Mouse (Mus musculus): ENCODE measurements around the gene Cldn10.

Cldn10 gene

DNA sequence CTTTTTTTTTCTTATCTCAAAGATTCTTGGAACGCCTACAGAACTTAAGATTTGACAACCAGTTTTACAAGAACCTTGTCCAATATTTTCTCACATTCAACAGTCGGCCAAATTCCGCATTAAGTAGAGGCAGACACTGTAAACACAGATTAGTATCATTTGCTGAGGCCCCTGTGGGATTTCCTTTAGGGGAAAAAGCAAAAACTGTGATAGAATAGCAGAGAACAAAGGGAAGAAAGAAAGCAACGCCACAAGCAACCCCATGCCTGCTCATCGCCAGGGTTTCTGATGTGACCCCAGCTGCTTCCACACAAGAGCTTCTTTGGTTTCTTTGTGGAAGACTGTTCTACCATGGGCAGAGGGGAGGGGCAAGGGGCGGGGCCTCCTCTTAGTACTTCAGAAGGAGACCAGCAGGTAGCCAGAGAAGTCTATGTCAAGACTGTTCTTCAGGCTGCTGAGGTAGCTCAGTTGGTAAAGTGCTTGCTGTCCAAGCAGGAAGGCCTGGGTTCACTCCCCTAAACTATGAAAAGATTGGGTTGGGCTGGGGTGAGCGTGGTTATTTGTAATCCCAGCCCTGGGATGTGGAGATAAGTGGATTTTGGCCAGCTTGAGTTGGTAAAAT lies 39.7 kb downstream of the Cldn10 start:
- DNase-seq (ENCODE audit: low spot score) = no peak

- no peak for DNase-seq (ENCODE audit: low spot score)
These were observed 41.8 kb downstream of the Cldn10 start for GRCm38 (mm10) chr14:118829331-118830095.

DNA sequence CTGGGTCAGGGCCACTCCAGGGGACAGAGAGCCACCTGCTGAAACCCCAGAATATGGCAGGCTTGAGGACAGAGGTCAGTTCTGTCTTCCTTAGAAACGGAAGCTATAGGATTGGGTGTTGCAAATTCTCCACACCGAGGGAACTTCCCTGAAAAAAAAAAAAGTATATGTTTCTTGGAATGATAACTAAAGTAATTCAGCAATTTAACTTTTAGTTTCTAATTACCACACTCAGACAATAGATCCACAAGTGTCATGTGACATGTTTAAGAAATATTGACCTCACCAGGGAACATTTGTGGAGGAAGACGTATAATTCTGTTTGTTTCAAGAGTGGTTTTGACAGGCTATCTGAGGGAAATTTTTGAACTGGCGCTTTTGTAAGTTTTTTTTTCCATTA lies 43.9 kb downstream of the Cldn10 start:
- DNase-seq (ENCODE audit: low spot score) = no peak

GRCm38 (mm10) chr14:118833241-118833640 lies 45.5 kb downstream of the Cldn10 start:
- no peak for DNase-seq (ENCODE audit: low spot score)

DNA sequence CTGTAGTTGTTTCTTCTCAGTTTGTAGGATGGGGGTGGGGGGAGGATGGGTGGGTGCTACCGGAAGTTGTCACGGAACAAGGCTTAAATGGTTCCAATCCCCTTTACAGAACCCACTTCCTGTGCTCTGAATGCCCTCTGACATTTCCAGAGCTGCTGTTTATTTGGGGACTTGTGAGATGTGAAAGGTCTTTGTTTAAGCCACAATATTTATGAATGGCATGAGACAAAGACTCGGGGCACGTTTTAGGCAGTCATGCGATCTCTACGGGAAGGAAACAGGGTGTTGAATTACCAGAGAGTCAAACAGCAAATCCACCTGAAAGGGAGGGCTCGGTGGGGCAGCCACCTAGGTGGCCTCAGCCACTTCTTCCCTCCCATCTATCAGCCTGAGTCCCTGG lies 46.6 kb downstream of the Cldn10 start:
- DNase-seq (ENCODE audit: low spot score) = no peak

GRCm38 (mm10) chr14:118836145-118836544 lies 48.4 kb downstream of the Cldn10 start:
- DNase-seq (ENCODE audit: low spot score) = no peak

DNA sequence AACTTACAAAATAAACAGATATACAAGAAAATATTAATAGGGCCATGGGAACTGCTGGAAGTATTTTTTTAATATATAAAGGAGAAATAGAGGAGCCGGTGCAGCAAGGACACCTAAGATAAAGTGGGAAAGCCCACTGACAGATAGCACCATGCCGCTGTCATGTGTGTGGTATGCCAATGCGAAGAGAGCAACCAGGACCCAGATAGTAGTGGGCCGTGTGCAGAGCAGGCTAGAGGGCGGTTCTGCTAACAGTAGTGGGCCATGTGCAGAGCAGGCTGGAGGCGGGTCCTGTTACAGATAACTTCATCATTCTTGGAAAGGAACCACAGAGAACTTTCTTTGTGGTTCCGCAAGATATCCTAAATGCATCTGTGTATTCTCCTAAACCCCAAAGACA lies 49.0 kb downstream of the Cldn10 start:
- peak; percentile 55 for DNase-seq (ENCODE audit: low spot score)

GRCm38 (mm10) chr14:118838556-118839120 lies 50.9 kb downstream of the Cldn10 start:
- no peak for DNase-seq (ENCODE audit: low spot score)

GRCm38 (mm10) chr14:118839416-118839815 lies 51.7 kb downstream of the Cldn10 start:
- no peak for DNase-seq (ENCODE audit: low spot score)

GRCm38 (mm10) chr14:118840027-118840426 lies 52.3 kb downstream of the Cldn10 start:
- DNase-seq (ENCODE audit: low spot score) = no peak

DNA sequence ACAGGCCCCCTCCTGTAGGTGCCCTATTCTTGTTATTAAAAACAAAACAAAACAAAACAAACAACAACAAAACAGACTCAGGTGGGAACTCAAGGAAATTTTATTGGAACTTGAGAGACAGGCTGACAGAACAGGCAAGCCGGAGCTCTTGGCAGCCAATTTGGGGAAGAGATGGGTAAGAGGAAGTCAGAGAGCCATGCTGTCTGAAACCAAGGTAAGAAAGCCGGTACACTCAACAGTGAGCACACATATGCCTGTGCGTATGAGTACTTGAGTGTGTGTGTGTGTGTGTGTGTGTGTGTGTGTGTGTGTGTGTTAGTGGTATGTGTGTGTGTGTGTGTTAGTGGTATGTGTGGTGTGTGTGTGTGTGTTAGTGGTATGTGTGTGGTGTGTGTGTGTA lies 54.6 kb downstream of the Cldn10 start:
- no peak for DNase-seq (ENCODE audit: low spot score)

DNA sequence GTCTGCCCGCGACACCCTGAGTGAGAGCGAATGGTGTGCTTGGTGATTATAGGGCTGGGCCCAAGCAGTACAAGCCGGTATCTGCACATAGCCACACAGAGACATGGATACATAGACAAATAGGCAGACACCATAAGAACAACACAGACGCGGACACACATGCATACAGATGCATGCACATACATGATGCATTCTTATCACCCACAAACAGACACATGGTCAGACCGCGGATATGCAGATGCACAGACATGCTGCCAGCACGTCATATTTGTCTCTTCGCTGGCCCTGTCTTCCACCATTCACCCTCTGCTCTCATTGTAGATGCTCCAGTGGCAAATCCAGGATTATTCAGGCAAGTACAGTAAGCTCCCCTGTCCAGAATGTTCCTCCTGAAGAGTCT lies 59.1 kb downstream of the Cldn10 start:
- peak; percentile 61 for DNase-seq (ENCODE audit: low spot score)

- DNase-seq (ENCODE audit: low spot score) = no peak
These were observed 60.5 kb downstream of the Cldn10 start for GRCm38 (mm10) chr14:118848171-118848570.

GRCm38 (mm10) chr14:118850011-118850695 lies 62.4 kb downstream of the Cldn10 start:
- DNase-seq (ENCODE audit: low spot score) = no peak

DNA sequence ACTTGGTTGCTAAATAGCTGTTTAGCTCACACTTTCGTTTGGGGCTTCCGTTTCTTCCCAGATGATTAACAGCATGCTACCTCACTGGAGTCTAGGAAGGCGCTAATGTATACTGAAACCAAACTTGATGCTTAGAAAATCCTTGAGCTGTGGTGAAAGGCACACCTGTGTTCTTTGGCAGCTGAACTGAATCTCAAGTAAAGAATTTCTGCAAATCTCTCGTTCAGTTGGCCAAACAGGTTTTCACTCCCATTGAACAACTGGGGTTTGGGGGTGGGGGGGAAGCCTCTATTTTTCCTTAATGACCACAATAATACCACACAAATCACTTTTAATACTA lies 63.0 kb downstream of the Cldn10 start:
- DNase-seq (ENCODE audit: low spot score) = no peak

DNA sequence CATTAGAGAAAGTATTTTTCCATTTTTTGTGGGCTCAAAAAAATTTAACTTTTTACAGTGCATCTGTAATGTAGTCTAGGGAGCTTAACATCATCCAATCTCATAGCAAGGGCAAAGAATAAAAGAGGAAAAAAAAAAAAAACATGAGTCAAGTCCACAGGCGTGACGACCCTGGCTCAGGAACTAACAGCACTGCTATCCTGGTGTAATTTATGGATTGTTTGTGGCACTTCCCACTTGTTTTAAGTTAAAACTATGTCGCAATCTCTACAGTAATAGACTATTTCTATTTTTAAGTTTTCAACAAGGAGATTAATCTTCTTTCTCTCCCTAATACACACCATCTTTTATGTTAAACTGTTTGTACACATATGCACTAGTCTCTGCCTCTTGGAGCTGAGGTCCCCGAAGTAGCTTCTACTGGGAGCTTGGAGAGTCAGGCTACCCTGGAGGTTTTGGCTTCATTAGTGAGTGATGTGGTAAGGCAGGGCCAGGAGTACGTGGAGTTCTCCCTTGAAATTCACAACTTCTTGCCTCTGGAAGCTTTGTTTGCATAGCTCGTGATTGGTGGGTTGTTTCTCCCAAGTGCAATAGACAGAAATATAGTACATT lies 63.9 kb downstream of the Cldn10 start:
- no peak for DNase-seq (ENCODE audit: low spot score)

GRCm38 (mm10) chr14:118854371-118855114 lies 66.8 kb downstream of the Cldn10 start:
- no peak for DNase-seq (ENCODE audit: low spot score)

DNA sequence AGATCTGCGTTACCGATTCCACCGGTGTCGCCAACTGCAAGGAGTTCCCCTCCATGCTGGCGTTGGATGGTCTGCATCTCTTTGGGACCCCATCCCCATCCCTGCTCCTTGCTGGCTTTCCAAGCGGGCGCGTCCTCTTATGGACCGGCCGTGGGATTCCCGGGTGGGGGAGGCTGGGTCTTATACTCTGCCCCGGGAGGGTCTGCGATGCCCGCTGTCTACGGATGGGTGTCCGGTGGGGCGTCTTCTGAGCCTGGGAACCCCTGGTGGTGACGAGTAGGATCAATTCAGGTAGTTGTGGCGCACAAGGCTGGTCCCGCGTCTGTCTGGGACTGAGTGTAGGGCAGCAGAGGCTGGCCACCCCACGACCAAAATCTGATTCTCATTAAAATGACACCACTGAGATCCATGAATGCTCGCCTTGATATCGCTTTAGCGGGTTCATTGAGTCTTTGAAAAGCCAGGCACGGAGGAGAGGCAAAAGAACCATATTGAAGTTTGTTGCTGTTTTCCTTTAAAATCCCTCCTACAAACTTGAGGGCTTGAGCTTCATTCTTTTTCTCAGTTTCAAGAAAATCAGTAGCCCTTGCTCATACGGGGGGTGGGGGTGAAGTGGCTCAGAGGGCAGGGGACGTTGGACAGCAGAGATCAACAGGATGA lies 67.6 kb downstream of the Cldn10 start:
- no peak for DNase-seq (ENCODE audit: low spot score)

- DNase-seq (ENCODE audit: low spot score) = no peak
These were observed 68.9 kb downstream of the Cldn10 start for GRCm38 (mm10) chr14:118856563-118856962.

GRCm38 (mm10) chr14:118858318-118858717 lies 70.6 kb downstream of the Cldn10 start:
- no peak for DNase-seq (ENCODE audit: low spot score)

GRCm38 (mm10) chr14:118862253-118862652 lies 74.5 kb downstream of the Cldn10 start:
- DNase-seq (ENCODE audit: low spot score) = no peak
